ENCODE assay signal across 11 mouse cellular contexts in the genomic region with DNA sequence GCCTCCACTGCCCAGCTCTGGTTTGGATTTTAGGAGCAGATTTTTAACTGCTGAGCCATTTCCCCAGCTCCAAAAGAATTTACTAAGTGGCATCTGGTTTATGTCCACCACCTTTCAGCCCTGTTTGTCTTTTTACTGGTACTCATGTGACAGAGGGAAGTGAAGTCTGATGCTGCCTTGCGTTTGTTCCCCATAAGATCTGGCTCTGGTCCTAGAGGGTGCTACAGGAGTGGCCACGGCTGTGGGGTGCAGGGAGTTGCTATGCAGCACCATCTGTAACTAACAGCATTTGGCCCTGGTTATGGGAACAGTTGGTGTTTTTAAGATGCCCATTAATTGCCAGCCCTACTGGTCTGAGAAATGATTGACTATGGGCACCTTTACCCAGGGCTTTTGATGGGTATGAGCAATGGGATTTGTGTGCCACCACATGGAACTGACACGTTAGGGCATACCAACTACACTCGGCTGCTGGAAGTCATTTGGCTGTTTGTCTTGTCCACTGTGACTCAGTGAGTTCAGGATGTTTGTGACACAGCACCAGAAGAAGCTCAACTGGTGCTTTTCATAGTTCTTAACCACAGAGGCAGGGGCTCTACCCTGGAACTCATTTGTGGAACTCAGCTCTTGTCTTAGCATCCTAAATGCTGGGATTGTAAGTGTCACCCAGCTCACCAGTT. TPM values are rescaled to one million over a fixed set of nuclear protein-coding genes. Genes with fewer than 3 reads are reported as not detected.
DNase-seq lines count a peak whose midpoint lies in the region; ATAC-seq and TF ChIP-seq lines count a peak whose summit lies in the region.
"Had no signal": no experiment of that assay in that cellular context is flagged by ENCODE, and none has a peak within 500 bp of the region (broad histone marks: within the 10 kb centered on the region; RNA-seq: fewer than 3 reads in every experiment).

No protein-coding gene starts in this region.

- no peak for TF ChIP-seq CTCF in Patski (IDR thresholded peaks at IDR 0.05)

- POLR2A ChIA-PET in Patski (lab: Charles Lee) = no interaction called here

- DNase-seq in kidney, adult 9 months = peak; percentile 13
- no peak for DNase-seq in kidney, postnatal 10 days
- DNase-seq in Patski (ENCODE audit: low read depth, low spot score) = peak; percentile 80
- DNase-seq in cerebellum, postnatal 10 days = peak; percentile 85 to 89
- peak; percentile 30 to 46 for DNase-seq in layer of hippocampus, postnatal 10 days (ENCODE audit: low spot score in 2 of 2)
- no peak for DNase-seq in testis, postnatal 14 days (ENCODE audit: low spot score)
- no peak for DNase-seq in spleen, postnatal 14 days (ENCODE audit: low spot score in 2 of 2)
- DNase-seq: gastrocnemius, postnatal 36 days had no signal

- CTCF ChIA-PET in Patski (lab: Charles Lee) = interaction anchor here (0.9 to 1.6 kb wide), 2 partner anchors 18 to 47 kb away, joined by 3 read pairs; no protein-coding TSS in a partner anchor

- ATAC-seq in Patski = peak; percentile 49

- no peaks in the 10 kb centered on the region for H3K27me3 ChIP-seq in Patski
- H3K27me3 ChIP-seq: midbrain, embryonic 12.5 days had no signal

- in situ Hi-C loops in Patski (cut with MboI; ENCODE audit: low pct_unique_long_range_greater_than_20kb) = no loop called here

RNA-seq across cellular contexts. Expression of gene Gm5129, which starts 37.1 kb away (rescaled TPM):
- polyA plus RNA-seq in Patski (2021) = not detected
- total RNA-seq in layer of hippocampus, postnatal 10 days (2021) = not detected
- total RNA-seq: gastrocnemius, postnatal 36 days; left cerebral cortex, postnatal 36 days had no signal
- polyA plus RNA-seq: midbrain, embryonic 12.5 days; small intestine, adult 2 months had no signal

RNA-seq across cellular contexts. Expression of gene Dnajb6, which starts 37.3 kb away (rescaled TPM):
- polyA plus RNA-seq in Patski (2021) = 136 TPM
- total RNA-seq in layer of hippocampus, postnatal 10 days (2021) = 100 to 1,000 TPM; 172 to 180 TPM

Comparison
In these comparisons a context has a peak if more than half of its experiments do, and no peak if none do; other contexts are left out.
1. DNase-seq: peak in kidney, adult 9 months (single experiment), Patski (single experiment), cerebellum, postnatal 10 days (2 of 2) and layer of hippocampus, postnatal 10 days (2 of 2); none in kidney, postnatal 10 days (single experiment), testis, postnatal 14 days (single experiment) and spleen, postnatal 14 days (0 of 2).